Mouse (Mus musculus): ENCODE data around the gene Ptpn7.
A peak's percentile ranks its signal among the peaks of the same experiment; 100 is the strongest.

GRCm38 (mm10) chr1:135108611-135109010, 23.9 kb upstream of the Ptpn7 start:
- TF ChIP-seq CTCF (IDR thresholded peaks at IDR 0.05; ENCODE audit: low read depth, low read length) (peak; percentile 95), POLR2A (IDR thresholded peaks at IDR 0.05; ENCODE audit: insufficient read depth, low read length) (peak; percentile 32), EP300 (IDR thresholded peaks at IDR 0.05; ENCODE audit: insufficient read depth, low read depth, low read length) (0 out of 2 replicates have a peak, but pooled peaks have one; percentile 60)

Data from ES-Bruce4 (cell line).